Mouse (Mus musculus): ENCODE measurements at regions not wholly inside any gene's neighbourhood (a gene's known extent, or its start where the extent isn't known, plus 50 kb on each side); places are given as distances from the start of the nearest gene placed in this dataset.

DNA sequence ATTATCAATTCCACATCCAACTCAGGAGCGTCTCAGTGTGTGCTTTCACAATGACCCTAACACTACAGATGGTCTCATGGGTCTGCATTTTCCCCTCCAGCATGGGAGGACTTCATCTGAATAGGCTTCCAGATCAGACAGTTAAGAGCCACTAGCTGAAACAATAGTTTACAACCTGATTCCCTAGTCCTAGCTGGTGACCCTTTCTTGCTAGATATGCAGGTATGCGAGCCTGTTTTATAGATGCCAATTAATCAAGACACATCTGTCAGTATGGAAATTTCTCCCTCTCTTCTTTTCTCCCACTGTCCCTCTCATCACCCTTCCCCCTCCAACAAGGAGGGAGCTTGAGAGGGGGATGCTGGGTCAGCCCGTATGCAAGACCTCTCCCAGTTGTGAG is 71.2 kb upstream of the Zic3 start:
- Histone ChIP-seq H3K27ac (no peak overlapping the region), H3K4me3 (no peak overlapping the region), H3K4me1 (ENCODE audit: control insufficient read depth, insufficient read depth, low read length) (no peaks in the 10 kb centered on the region), H3K27me3 (ENCODE audit: control insufficient read depth, insufficient read depth, low read length) (no peaks in the 10 kb centered on the region), H3K9ac (ENCODE audit: low read depth, low read length) (no peak overlapping the region), H3K36me3 (ENCODE audit: control insufficient read depth, insufficient read depth, low read length) (no peaks in the 10 kb centered on the region), H3K79me2 (replicated peaks; ENCODE audit: control insufficient read depth, insufficient read depth, low read length) (no peaks in the 10 kb centered on the region)
- no peak for DNase-seq
- intact Hi-C loops (cut with DNase I) = no loop called here
- WGBS = 39% methylated on average over 3 of the region's 3 CpGs
- no peak for TF ChIP-seq EP300 (IDR thresholded peaks at IDR 0.05; ENCODE audit: insufficient read depth, low read depth, low read length)
- no peak for TF ChIP-seq POLR2A (IDR thresholded peaks at IDR 0.05; ENCODE audit: insufficient read depth, low read depth, low read length)
- TF ChIP-seq CTCF (IDR thresholded peaks at IDR 0.05) = no peak

DNA sequence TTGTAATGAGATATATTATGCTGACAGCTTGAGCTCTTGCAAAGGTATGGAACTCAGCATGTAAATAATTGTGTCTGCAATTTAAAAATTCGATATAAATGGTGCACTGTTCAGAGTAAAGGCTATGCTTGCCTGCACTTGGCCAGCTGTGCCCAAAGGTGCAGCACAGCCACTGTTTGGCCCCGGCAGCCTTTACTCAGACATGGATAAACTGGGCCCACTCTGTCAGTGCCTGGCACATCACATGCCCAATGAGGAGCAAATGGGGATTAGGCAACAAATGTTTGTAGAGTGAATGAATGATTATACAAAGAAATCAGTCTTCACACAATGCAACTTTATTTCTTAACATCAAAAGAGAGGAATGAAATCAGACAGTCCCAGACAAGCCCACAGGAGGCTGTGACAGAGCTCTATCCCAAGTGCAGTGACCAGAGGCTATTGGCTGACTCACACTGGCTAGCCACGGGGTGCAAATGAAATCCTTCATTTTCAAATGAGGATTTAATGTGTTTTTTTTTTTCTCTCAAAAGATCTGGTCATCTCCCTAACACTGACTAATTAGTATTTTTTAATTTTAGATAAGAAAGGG is 67.8 kb upstream of the Zic3 start:
- H3K4me1 ChIP-seq (ENCODE audit: control insufficient read depth, insufficient read depth, low read length) = no peaks in the 10 kb centered on the region
- no peak for DNase-seq

More for the DNA sequence above, 67.8 kb upstream of the Zic3 start:
- H3K9ac ChIP-seq (ENCODE audit: low read depth, low read length) = no peak overlapping the region
- 33% methylated on average over 3 of the region's 3 CpGs for WGBS
- no peaks in the 10 kb centered on the region for H3K36me3 ChIP-seq (ENCODE audit: control insufficient read depth, insufficient read depth, low read length)
- no peak for TF ChIP-seq CTCF (IDR thresholded peaks at IDR 0.05)
- TF ChIP-seq POLR2A (IDR thresholded peaks at IDR 0.05; ENCODE audit: insufficient read depth, low read depth, low read length) = no peak
- no peak for TF ChIP-seq EP300 (IDR thresholded peaks at IDR 0.05; ENCODE audit: insufficient read depth, low read depth, low read length)
- no peaks in the 10 kb centered on the region for H3K27me3 ChIP-seq (ENCODE audit: control insufficient read depth, insufficient read depth, low read length)
- intact Hi-C loops (cut with DNase I) = no loop called here
- H3K4me3 ChIP-seq = no peak overlapping the region
- H3K79me2 ChIP-seq (replicated peaks; ENCODE audit: control insufficient read depth, insufficient read depth, low read length) = no peaks in the 10 kb centered on the region
- H3K27ac ChIP-seq = no peak overlapping the region
